Mouse (Mus musculus): Measurements from ENCODE around the gene Zfp612. TPM values are rescaled to one million over a fixed set of nuclear protein-coding genes. Genes with fewer than 3 reads are reported as not detected.

The Zfp612 gene
- polyA plus RNA-seq, 1 experiment = not detected

GRCm38 (mm10) chr8:110064606-110065365, 14.8 kb upstream of the Zfp612 start:
- Histone ChIP-seq H3K4me1 (no peaks in the 10 kb centered on the region), H3K9me3 (peaks cover 25% of the 10 kb centered on the region), H3K36me3 (replicated peaks; ENCODE audit: low read length) (no peaks in the 10 kb centered on the region), H3K4me3 (replicated peaks) (no peak overlapping the region), H3K27me3 (replicated peaks) (no peaks in the 10 kb centered on the region)
- TF ChIP-seq GATA1 (IDR thresholded peaks at IDR 0.05; ENCODE audit: borderline replicate concordance, low read length) (no peak), FLI1 (IDR thresholded peaks at IDR 0.05; ENCODE audit: low read length) (no peak)

GRCm38 (mm10) chr8:110065676-110066075, 13.9 kb upstream of the Zfp612 start:
- Histone ChIP-seq H3K4me3 (replicated peaks) (no peak overlapping the region), H3K9me3 (peaks cover 25% of the 10 kb centered on the region), H3K36me3 (replicated peaks; ENCODE audit: low read length) (no peaks in the 10 kb centered on the region), H3K27me3 (replicated peaks) (no peaks in the 10 kb centered on the region), H3K4me1 (no peaks in the 10 kb centered on the region)
- TF ChIP-seq GATA1 (IDR thresholded peaks at IDR 0.05; ENCODE audit: borderline replicate concordance, low read length) (no peak), FLI1 (IDR thresholded peaks at IDR 0.05; ENCODE audit: low read length) (no peak)

- H3K36me3 ChIP-seq (replicated peaks; ENCODE audit: low read length) = no peaks in the 10 kb centered on the region
- TF ChIP-seq FLI1 (IDR thresholded peaks at IDR 0.05; ENCODE audit: low read length) (no peak), GATA1 (IDR thresholded peaks at IDR 0.05; ENCODE audit: borderline replicate concordance, low read length) (no peak)
- peaks cover 1% of the 10 kb centered on the region for H3K27me3 ChIP-seq (replicated peaks)
- H3K9me3 ChIP-seq = peaks cover 22% of the 10 kb centered on the region
- no peak overlapping the region for H3K4me3 ChIP-seq (replicated peaks)
- H3K4me1 ChIP-seq = peaks cover 3% of the 10 kb centered on the region; the same call in 1 of the 2 replicates
Observed at GRCm38 (mm10) chr8:110069706-110070105, 9.8 kb upstream of the Zfp612 start.

- peaks cover 16% of the 10 kb centered on the region; the same call in 1 of the 2 replicates for H3K9me3 ChIP-seq
- no peak for TF ChIP-seq GATA1 (IDR thresholded peaks at IDR 0.05; ENCODE audit: borderline replicate concordance, low read length)
- no peak for TF ChIP-seq FLI1 (IDR thresholded peaks at IDR 0.05; ENCODE audit: low read length)
- H3K36me3 ChIP-seq (replicated peaks; ENCODE audit: low read length) = no peaks in the 10 kb centered on the region
- peak overlapping the region; percentile 20 for H3K4me3 ChIP-seq (replicated peaks)
- peaks cover 3% of the 10 kb centered on the region; the same call in 1 of the 2 replicates for H3K4me1 ChIP-seq
- peaks cover 1% of the 10 kb centered on the region for H3K27me3 ChIP-seq (replicated peaks)
Observed at GRCm38 (mm10) chr8:110071600-110071999, 7.9 kb upstream of the Zfp612 start.

GRCm38 (mm10) chr8:110074496-110074895, 5.0 kb upstream of the Zfp612 start:
- no peak overlapping the region for H3K4me3 ChIP-seq (replicated peaks)

GRCm38 (mm10) chr8:110082416-110083105, 3.0 kb downstream of the Zfp612 start:
- TF ChIP-seq FLI1 (IDR thresholded peaks at IDR 0.05; ENCODE audit: low read length) (no peak), GATA1 (IDR thresholded peaks at IDR 0.05; ENCODE audit: borderline replicate concordance, low read length) (no peak)
- no peak overlapping the region for H3K4me3 ChIP-seq (replicated peaks)
- H3K4me1 ChIP-seq = peaks cover 8% of the 10 kb centered on the region
- H3K27me3 ChIP-seq (replicated peaks) = peaks cover 16% of the 10 kb centered on the region
- H3K36me3 ChIP-seq (replicated peaks; ENCODE audit: low read length) = no peaks in the 10 kb centered on the region
- H3K9me3 ChIP-seq = peaks cover 10% of the 10 kb centered on the region; the same call in 1 of the 2 replicates

More at GRCm38 (mm10) chr8:110074496-110074895, 5.0 kb upstream of the Zfp612 start:
- TF ChIP-seq FLI1 (IDR thresholded peaks at IDR 0.05; ENCODE audit: low read length) (no peak), GATA1 (IDR thresholded peaks at IDR 0.05; ENCODE audit: borderline replicate concordance, low read length) (no peak)
- no peaks in the 10 kb centered on the region for H3K9me3 ChIP-seq
- peaks cover 7% of the 10 kb centered on the region for H3K27me3 ChIP-seq (replicated peaks)
- H3K36me3 ChIP-seq (replicated peaks; ENCODE audit: low read length) = no peaks in the 10 kb centered on the region
- H3K4me1 ChIP-seq = peaks cover 5% of the 10 kb centered on the region

- no peaks in the 10 kb centered on the region for H3K4me1 ChIP-seq
- H3K4me3 ChIP-seq (replicated peaks) = no peak overlapping the region
- no peaks in the 10 kb centered on the region for H3K36me3 ChIP-seq (replicated peaks; ENCODE audit: low read length)
- no peaks in the 10 kb centered on the region for H3K27me3 ChIP-seq (replicated peaks)
- TF ChIP-seq GATA1 (IDR thresholded peaks at IDR 0.05; ENCODE audit: borderline replicate concordance, low read length) = no peak
- TF ChIP-seq FLI1 (IDR thresholded peaks at IDR 0.05; ENCODE audit: low read length) = no peak
- peaks cover 19% of the 10 kb centered on the region for H3K9me3 ChIP-seq
Observed at GRCm38 (mm10) chr8:110091869-110092268, 12.3 kb downstream of the Zfp612 start.

GRCm38 (mm10) chr8:110100907-110101306, 21.4 kb downstream of the Zfp612 start, which contains the start of gene Gm21964:
Gm21964 (plus strand) TSS chr8:110101207.
- Histone ChIP-seq H3K9me3 (peaks cover 23% of the 10 kb centered on the region), H3K36me3 (replicated peaks; ENCODE audit: low read length) (no peaks in the 10 kb centered on the region), H3K27me3 (replicated peaks) (no peaks in the 10 kb centered on the region), H3K4me1 (no peaks in the 10 kb centered on the region), H3K4me3 (replicated peaks) (no peak within 1 kb of the TSS)
- TF ChIP-seq FLI1 (IDR thresholded peaks at IDR 0.05; ENCODE audit: low read length) (no peak), GATA1 (IDR thresholded peaks at IDR 0.05; ENCODE audit: borderline replicate concordance, low read length) (no peak)

GRCm38 (mm10) chr8:110101676-110102075, 22.1 kb downstream of the Zfp612 start:
- no peaks in the 10 kb centered on the region for H3K36me3 ChIP-seq (replicated peaks; ENCODE audit: low read length)
- TF ChIP-seq FLI1 (IDR thresholded peaks at IDR 0.05; ENCODE audit: low read length) (no peak), GATA1 (IDR thresholded peaks at IDR 0.05; ENCODE audit: borderline replicate concordance, low read length) (no peak)
- H3K9me3 ChIP-seq = peaks cover 23% of the 10 kb centered on the region

GRCm38 (mm10) chr8:110102653-110103052, 23.1 kb downstream of the Zfp612 start, which contains the start of gene Gm17720:
Gm17720 (minus strand) TSS chr8:110102753.
- Histone ChIP-seq H3K9me3 (peaks cover 23% of the 10 kb centered on the region), H3K27me3 (replicated peaks) (no peaks in the 10 kb centered on the region), H3K4me1 (no peaks in the 10 kb centered on the region), H3K36me3 (replicated peaks; ENCODE audit: low read length) (no peaks in the 10 kb centered on the region), H3K4me3 (replicated peaks) (no peak within 1 kb of the TSS)
- TF ChIP-seq GATA1 (IDR thresholded peaks at IDR 0.05; ENCODE audit: borderline replicate concordance, low read length) (no peak), FLI1 (IDR thresholded peaks at IDR 0.05; ENCODE audit: low read length) (no peak)

More at GRCm38 (mm10) chr8:110101676-110102075, 22.1 kb downstream of the Zfp612 start:
- H3K4me1 ChIP-seq = no peaks in the 10 kb centered on the region
- H3K4me3 ChIP-seq (replicated peaks) = no peak overlapping the region
- H3K27me3 ChIP-seq (replicated peaks) = no peaks in the 10 kb centered on the region
